Mouse (Mus musculus): ENCODE results near the gene Josd2. TPM values are rescaled to one million over a fixed set of nuclear protein-coding genes. Genes with fewer than 3 reads are reported as not detected.

The Josd2 gene
- polyA plus RNA-seq, 1 experiment from 2014 or later, result 78.9 TPM

DNA sequence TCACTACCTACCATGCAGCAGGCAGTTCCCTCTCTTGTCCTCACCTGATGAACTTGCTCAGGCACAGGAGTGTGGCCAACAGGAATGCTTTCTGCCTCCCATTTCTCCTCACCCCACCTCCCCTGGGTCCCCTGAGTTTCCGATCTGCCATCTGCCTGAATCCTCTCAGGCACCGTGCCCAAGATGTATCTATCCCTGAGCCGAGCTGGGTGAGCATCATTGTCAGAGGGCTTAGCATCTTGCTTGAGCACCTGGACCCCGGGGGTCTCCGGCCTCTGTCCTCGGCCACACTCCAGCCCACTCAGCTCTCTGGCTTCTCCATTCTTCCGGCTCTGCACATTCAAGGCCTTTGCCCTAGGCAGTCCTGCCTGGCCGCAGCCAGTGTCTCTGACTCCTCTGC, 29.8 kb upstream of the Josd2 start:
- Histone ChIP-seq H3K4me3 (replicated peaks) (no peak overlapping the region), H3K4me2 (no peak overlapping the region), H3K4me1 (peaks cover 16% of the 10 kb centered on the region), H3K27ac (no peak overlapping the region), H3K36me3 (no peaks in the 10 kb centered on the region), H3K9me3 (replicated peaks) (no peaks in the 10 kb centered on the region), H3K9ac (no peak overlapping the region), H3K27me3 (peaks cover 84% of the 10 kb centered on the region)
- 66% methylated on average over 8 of the region's 8 CpGs for WGBS
- no peak for ATAC-seq (replicated peaks; ENCODE audit: low FRiP score)

DNA sequence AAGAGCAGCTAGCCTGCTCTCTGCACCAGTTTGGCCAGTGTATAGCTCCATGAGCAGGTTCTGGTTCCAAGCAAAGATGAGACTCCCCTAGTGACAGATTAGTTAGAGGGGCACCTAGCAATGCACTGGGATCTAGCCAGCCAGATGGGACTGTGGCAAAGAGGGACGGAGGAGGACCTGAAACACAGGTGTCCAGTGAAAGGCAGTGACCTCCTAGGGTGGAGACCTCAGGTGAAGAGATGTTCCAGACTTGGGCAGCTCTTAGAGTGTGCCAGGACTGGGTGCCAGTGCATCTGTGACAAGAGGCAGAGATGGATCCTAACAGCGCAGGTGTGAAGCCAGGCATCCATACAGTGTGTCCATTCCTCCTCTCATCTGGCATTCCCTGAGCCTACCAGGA, 28.1 kb upstream of the Josd2 start:
- peaks cover 84% of the 10 kb centered on the region for H3K27me3 ChIP-seq

DNA sequence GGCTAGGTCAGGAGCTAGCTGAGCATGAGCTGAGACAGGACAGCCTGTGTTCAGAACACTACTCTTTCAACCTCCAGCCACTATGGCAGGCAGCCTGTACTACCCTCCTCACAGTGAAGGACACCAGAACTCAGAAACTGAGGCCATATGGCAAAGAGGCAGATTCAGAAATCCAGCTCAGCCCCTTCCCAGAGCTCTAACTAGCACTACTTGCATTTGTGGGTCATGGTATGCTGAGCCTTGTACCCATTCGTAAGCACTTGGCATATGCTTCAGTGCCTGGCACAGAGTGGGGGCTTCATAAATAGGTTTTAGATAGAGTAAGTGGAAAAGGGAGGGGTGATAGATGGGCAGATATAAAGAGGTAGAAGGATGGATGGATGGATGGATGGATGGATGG, 27.3 kb upstream of the Josd2 start:
- H3K27me3 ChIP-seq, result peaks cover 84% of the 10 kb centered on the region
- no peak overlapping the region for H3K9ac ChIP-seq
- H3K4me3 ChIP-seq (replicated peaks), result no peak overlapping the region
- no peaks in the 10 kb centered on the region for H3K9me3 ChIP-seq (replicated peaks)
- no peak overlapping the region for H3K27ac ChIP-seq
- no peak overlapping the region for H3K4me2 ChIP-seq
- H3K36me3 ChIP-seq, result no peaks in the 10 kb centered on the region
- 95% methylated on average over 1 of the region's 1 CpGs for WGBS
- ATAC-seq (replicated peaks; ENCODE audit: low FRiP score), result no peak
- peaks cover 32% of the 10 kb centered on the region for H3K4me1 ChIP-seq

More for the DNA sequence above, 28.1 kb upstream of the Josd2 start:
- no peak overlapping the region for H3K9ac ChIP-seq
- H3K4me1 ChIP-seq, result peaks cover 26% of the 10 kb centered on the region
- H3K27ac ChIP-seq, result no peak overlapping the region
- H3K4me2 ChIP-seq, result no peak overlapping the region
- no peaks in the 10 kb centered on the region for H3K36me3 ChIP-seq
- H3K9me3 ChIP-seq (replicated peaks), result no peaks in the 10 kb centered on the region
- no peak for ATAC-seq (replicated peaks; ENCODE audit: low FRiP score)
- H3K4me3 ChIP-seq (replicated peaks), result no peak overlapping the region
- 77% methylated on average over 2 of the region's 2 CpGs for WGBS

DNA sequence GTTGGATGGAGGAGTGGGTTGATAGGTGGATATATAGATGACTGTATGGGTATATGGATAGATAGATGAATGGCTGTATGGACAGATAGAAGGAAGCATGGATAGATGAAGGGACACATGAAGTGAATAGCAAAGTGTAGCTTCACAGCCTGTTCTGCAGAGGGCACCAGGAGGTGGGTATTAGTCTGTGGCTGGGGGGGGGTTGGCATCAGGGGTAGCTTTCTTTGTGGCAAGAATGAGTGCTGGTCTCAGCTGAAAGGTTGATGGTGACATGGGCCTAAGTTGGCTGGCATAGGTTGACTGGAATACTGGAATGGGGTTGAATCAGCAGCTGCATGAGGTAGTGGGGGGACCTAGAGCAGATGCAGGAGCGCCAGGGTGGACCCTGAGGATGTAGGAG, 26.6 kb upstream of the Josd2 start:
- Histone ChIP-seq H3K4me2 (0 out of 2 replicates have a peak overlapping the region, but pooled peaks have one; percentile 53), H3K9ac (no peak overlapping the region), H3K9me3 (replicated peaks) (no peaks in the 10 kb centered on the region), H3K4me3 (replicated peaks) (no peak overlapping the region), H3K27ac (no peak overlapping the region), H3K4me1 (peaks cover 32% of the 10 kb centered on the region), H3K27me3 (peaks cover 85% of the 10 kb centered on the region), H3K36me3 (no peaks in the 10 kb centered on the region)
- 11% methylated on average over 1 of the region's 1 CpGs for WGBS
- no peak for ATAC-seq (replicated peaks; ENCODE audit: low FRiP score)

DNA sequence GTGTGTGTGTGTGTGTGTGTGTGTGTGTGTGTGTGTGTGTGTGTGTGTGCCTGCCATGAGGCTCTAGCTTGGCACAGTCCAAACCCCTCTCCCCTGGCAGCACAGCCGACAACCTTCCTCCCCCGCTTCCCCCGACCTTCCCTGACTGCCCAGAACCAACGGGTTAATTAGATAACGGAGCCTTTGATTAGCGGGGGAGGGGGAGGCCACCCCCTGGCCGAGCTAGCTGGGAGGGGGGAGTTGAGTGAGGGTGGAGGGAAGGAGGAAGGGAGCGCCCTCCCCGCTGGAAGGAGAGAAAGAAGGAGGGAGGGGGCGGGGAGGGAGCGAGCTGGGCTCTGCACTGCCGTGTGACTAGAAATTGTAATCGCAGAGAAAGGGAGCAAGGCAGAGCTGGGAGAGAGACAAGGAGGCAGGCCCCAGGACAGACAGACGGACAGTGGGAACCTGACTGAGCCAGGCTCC, 26.1 kb upstream of the Josd2 start:
- Histone ChIP-seq H3K4me2 (peak overlapping the region; percentile 53), H3K4me1 (peaks cover 32% of the 10 kb centered on the region), H3K9me3 (replicated peaks) (no peaks in the 10 kb centered on the region), H3K27me3 (peaks cover 90% of the 10 kb centered on the region), H3K27ac (no peak overlapping the region), H3K9ac (no peak overlapping the region), H3K36me3 (no peaks in the 10 kb centered on the region), H3K4me3 (replicated peaks) (peak overlapping the region; percentile 32)
- no peak; the same call in 1 of the 2 replicates for ATAC-seq (replicated peaks; ENCODE audit: low FRiP score)
- WGBS, result under 1% methylated on average over 13 of the region's 14 CpGs

DNA sequence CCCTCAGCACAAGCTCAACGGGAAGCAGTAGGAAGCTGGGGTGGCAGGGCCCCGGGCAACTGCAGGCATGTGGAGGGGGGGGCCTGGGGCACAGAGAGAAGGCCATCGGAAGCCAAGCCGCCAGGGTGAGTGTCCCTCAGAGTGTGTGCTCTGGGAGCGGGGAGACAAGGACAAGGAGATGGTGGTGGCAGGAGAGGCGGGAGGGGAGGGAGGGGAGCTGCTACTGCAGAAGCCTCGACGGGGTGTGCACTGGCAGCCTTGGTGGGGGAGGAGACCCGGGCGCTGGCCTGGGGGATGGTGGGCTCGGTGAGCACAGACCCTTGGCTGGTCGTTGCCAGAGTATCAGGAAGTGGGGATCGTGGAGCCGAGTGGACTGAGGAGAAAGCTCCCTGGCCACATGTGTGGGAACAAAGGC, 25.4 kb upstream of the Josd2 start:
- Histone ChIP-seq H3K9ac (peak overlapping the region; percentile 31; the same call in 1 of the 2 replicates), H3K36me3 (no peaks in the 10 kb centered on the region), H3K27ac (no peak overlapping the region), H3K4me1 (peaks cover 32% of the 10 kb centered on the region), H3K27me3 (peaks cover 90% of the 10 kb centered on the region), H3K4me2 (peak overlapping the region; percentile 53), H3K4me3 (replicated peaks) (peak overlapping the region; percentile 32), H3K9me3 (replicated peaks) (no peaks in the 10 kb centered on the region)
- WGBS, result 3% methylated on average over 14 of the region's 14 CpGs
- ATAC-seq (replicated peaks; ENCODE audit: low FRiP score), result peak; percentile 31; the same call in 1 of the 2 replicates

DNA sequence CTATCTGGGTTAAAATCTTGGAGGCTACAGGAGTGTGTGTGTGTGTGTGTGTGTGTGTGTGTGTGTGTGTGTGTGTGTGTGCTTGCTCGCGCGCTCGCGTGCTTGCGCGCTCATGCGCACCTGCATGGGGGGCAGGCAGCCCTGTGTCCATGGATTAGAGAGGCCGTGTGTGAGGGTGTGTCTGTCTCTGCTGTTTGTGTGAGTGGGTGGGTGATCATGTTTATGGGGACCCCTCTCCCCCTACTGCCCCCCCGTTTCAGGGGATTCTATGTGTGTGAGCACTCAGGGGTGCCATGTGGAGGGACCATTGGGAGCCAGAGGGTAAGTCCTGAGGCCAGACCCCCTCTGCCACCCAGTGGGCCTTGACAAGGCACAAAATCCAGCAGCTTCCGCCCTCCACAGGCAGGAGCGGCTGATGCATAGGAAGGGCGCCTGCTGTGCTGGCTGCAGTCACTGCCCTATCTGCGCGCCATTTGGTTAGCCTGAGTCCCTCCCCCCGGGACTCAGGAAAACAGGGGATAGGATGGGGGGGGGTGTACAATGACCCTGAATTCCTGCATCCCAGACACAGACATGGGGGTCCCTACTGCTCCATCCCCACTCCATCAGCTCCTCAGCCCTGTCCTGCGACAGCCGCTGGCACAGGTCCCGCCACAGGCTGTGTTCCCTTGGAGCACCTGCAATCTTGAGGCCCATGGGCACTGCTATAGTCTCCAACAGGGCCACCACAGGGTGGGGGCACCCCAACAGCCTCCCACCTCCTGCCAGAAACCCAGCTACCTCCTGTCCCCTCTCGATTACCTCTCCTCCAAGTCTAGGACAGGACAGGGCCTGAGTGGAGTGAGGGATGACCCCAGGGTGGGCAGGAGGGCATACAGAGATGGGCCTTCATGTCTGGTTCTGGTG, 24.3 kb upstream of the Josd2 start:
- Histone ChIP-seq H3K4me2 (peak overlapping the region; percentile 53), H3K4me3 (replicated peaks) (peak overlapping the region; percentile 32), H3K9me3 (replicated peaks) (no peaks in the 10 kb centered on the region), H3K27ac (no peak overlapping the region), H3K4me1 (peaks cover 32% of the 10 kb centered on the region), H3K9ac (no peak overlapping the region), H3K27me3 (peaks cover 81% of the 10 kb centered on the region), H3K36me3 (no peaks in the 10 kb centered on the region)
- ATAC-seq (replicated peaks; ENCODE audit: low FRiP score), result peak; percentile 23; the same call in 1 of the 2 replicates
- WGBS, result 8% methylated on average over 20 of the region's 20 CpGs

DNA sequence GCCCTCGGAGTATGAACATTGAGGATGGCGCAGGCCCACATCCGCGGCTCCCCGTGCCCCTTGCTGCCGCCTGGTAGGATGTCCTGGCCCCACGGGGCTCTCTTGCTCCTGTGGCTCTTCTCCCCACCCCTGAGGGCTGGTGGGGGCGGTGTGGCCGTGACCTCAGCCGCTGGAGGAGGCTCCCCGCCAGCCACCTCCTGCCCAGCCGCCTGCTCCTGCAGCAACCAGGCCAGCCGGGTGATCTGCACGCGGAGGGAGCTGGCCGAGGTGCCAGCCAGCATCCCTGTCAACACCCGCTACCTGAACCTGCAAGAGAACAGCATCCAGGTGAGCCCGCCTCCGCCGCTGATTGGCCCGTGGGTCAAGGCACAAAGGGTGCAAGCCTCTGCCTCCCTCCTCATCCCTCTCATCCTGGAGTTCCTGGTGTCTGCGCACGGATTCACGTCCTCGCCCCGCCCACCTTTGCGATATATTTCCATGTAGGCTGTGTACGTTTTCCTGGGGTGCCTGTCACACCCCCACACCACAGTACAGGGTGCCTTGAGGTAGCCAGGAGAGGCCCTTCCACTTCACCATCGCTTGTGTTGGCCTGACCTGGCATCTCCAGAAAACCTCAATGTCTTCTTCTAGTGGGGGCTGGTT, 22.8 kb upstream of the Josd2 start:
- H3K9ac ChIP-seq, result no peak overlapping the region
- no peak overlapping the region for H3K27ac ChIP-seq
- peaks cover 81% of the 10 kb centered on the region for H3K27me3 ChIP-seq
- no peak overlapping the region for H3K4me3 ChIP-seq (replicated peaks)
- peaks cover 32% of the 10 kb centered on the region for H3K4me1 ChIP-seq
- no peak overlapping the region for H3K4me2 ChIP-seq
- 10% methylated on average over 29 of the region's 29 CpGs for WGBS
- H3K9me3 ChIP-seq (replicated peaks), result no peaks in the 10 kb centered on the region
- ATAC-seq (replicated peaks; ENCODE audit: low FRiP score), result no peak
- H3K36me3 ChIP-seq, result no peaks in the 10 kb centered on the region

DNA sequence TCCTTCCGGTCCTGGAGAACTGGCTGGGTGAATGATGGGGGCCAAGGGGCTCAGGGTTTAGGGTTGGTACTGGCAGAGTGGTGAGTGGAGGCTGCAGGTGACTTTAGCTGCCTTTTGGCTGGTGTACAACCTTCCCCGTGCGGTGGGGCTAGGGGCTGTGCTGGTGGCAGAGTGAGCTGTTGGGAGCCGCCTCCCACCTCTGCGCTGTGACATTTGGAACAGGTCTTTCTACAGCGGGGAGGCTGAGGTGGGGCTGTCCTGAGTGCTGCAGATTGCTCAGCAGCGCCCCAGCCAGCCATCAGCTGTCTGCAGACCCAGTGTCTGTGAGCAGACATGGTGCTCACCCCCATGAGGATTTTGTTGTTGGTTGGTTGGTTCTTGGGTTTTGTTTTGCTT, 22.3 kb upstream of the Josd2 start:
- H3K4me1 ChIP-seq, result peaks cover 32% of the 10 kb centered on the region
- H3K9me3 ChIP-seq (replicated peaks), result no peaks in the 10 kb centered on the region
- no peak overlapping the region for H3K4me2 ChIP-seq
- ATAC-seq (replicated peaks; ENCODE audit: low FRiP score), result no peak
- no peak overlapping the region for H3K4me3 ChIP-seq (replicated peaks)
- no peaks in the 10 kb centered on the region for H3K36me3 ChIP-seq
- H3K27ac ChIP-seq, result no peak overlapping the region
- H3K27me3 ChIP-seq, result peaks cover 76% of the 10 kb centered on the region
- 7% methylated on average over 7 of the region's 7 CpGs for WGBS
- H3K9ac ChIP-seq, result no peak overlapping the region

DNA sequence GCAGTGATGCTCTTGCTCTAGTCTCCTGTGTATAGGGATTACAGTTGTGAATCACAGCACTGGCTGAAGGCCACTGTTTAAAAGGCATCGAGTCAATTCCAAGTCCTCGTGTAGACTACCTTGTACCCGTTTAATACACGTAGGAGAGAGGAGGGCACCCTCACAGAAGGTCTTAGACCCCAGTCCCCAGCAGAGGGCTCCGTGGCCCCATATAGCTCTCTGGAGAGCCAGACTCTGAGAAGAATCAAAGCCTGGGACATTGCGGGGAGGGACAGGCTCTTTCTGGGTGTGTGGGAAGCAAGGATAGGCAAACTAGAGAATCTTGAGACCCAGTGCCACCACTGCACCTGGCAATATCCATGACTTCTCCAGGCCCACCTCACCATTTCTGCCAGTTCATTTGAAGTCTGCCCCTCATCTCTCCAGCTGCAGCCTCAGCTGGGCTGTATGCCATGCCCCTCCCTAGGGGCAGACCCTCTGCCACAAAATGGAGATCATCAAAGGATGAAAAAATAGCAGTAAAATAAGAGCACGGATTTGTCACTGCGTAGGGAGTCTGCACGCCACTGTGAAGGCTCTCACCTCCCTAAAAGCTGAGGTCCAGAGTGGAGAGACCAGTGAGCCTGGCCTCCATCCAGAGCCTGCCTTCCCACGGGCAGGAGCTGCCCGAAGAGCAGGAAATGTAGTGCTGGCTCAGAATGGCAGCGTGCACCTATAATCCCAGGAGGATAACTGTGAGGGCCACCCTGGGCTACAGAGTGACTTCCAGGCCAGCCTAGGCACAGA, 21.5 kb upstream of the Josd2 start:
- H3K36me3 ChIP-seq, result no peaks in the 10 kb centered on the region
- H3K4me2 ChIP-seq, result no peak overlapping the region
- H3K9ac ChIP-seq, result no peak overlapping the region
- H3K27me3 ChIP-seq, result peaks cover 68% of the 10 kb centered on the region
- no peak overlapping the region for H3K27ac ChIP-seq
- no peaks in the 10 kb centered on the region for H3K9me3 ChIP-seq (replicated peaks)
- no peak overlapping the region for H3K4me3 ChIP-seq (replicated peaks)
- ATAC-seq (replicated peaks; ENCODE audit: low FRiP score), result no peak
- peaks cover 32% of the 10 kb centered on the region for H3K4me1 ChIP-seq
- 41% methylated on average over 12 of the region's 12 CpGs for WGBS

DNA sequence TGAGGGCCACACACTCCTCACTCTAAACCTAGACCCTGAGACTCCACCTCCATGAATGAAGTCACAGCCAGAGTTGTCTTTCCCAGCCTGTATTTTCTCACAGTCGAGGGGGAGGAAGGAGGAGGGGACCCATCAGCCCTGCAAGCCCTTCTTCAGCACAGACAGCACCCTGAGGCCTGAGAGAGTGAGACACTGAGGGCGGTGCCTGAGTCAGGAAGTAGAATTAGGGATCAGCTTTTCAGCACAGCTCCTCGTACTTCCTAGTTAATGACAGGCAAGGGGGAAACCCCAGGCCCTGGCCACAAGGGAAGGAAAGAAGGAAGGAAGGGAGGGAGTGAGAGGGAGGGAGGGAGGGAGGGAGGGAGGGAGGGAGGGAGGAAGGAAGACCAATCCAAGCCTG, 14.5 kb upstream of the Josd2 start:
- H3K4me3 ChIP-seq (replicated peaks), result no peak overlapping the region
- H3K9me3 ChIP-seq (replicated peaks), result no peaks in the 10 kb centered on the region
- WGBS, result 6% methylated on average over 3 of the region's 3 CpGs
- ATAC-seq (replicated peaks; ENCODE audit: low FRiP score), result no peak; the same call in 1 of the 2 replicates
- no peak overlapping the region for H3K4me2 ChIP-seq
- H3K36me3 ChIP-seq, result no peaks in the 10 kb centered on the region
- peaks cover 12% of the 10 kb centered on the region for H3K27me3 ChIP-seq
- 0 out of 2 replicates have a peak, but pooled peaks cover 3% of the 10 kb centered on the region for H3K4me1 ChIP-seq
- H3K27ac ChIP-seq, result no peak overlapping the region
- no peak overlapping the region for H3K9ac ChIP-seq
